Mouse (Mus musculus): ENCODE results near the gene Capn7. TPM values are rescaled to one million over a fixed set of nuclear protein-coding genes. Genes with fewer than 3 reads are reported as not detected.

Gene Capn7
- total and polyA plus RNA-seq, 3 experiments = 23.2 to 83.7 (median 30.0) TPM

DNA sequence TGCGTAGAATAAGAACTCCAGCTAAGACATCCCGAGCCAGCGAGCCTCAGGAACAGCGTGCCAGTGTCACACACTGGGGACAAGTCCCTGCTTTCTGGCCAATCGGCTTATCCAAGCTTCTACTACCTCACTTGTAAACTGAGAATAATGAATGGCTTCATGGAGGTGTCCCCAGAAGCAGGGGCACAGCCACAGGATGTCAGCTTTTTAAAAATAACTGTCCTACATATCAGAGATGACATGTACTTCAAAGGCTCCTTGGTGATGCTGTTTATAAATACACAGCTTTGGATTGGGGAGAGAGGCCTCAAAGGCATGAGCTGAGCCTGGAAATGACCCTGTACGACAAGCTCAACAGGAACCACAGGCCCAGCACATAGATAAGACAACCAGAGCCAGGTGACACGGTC is 78.5 kb downstream of the Capn7 start:
- no peaks in the 10 kb centered on the region for H3K9me3 ChIP-seq (replicated peaks; ENCODE audit: insufficient read depth, low read length)
- H3K9ac ChIP-seq (ENCODE audit: control insufficient read depth, low read depth, low read length, poor library complexity, severe bottlenecking) = no peak overlapping the region
- TF ChIP-seq POLR2AphosphoS2 (IDR thresholded peaks at IDR 0.05; ENCODE audit: low read length) (no peak), RCOR1 (IDR thresholded peaks at IDR 0.05; ENCODE audit: low read depth, low read length) (no peak)
- H3K79me2 ChIP-seq (ENCODE audit: control insufficient read depth, insufficient read depth, low read length, poor library complexity) = no peaks in the 10 kb centered on the region
- no peak overlapping the region for H3K27ac ChIP-seq (ENCODE audit: control insufficient read depth, low read depth, low read length)
- no peak for DNase-seq (ENCODE audit: low read depth, low spot score)
- no peaks in the 10 kb centered on the region; a peak in 1 of 4 replicates for H3K4me1 ChIP-seq (ENCODE audit: control insufficient read depth in 1 of 2, insufficient read depth in 2 of 2, low read length in 2 of 2)
- H3K36me3 ChIP-seq (ENCODE audit: control insufficient read depth in 1 of 2, insufficient read depth in 2 of 2, low read length in 2 of 2) = no peaks in the 10 kb centered on the region
- H3K4me3 ChIP-seq (ENCODE audit: control insufficient read depth in 1 of 2, insufficient read depth in 1 of 2, low read depth in 2 of 2, low read length in 2 of 2) = no peak overlapping the region
- H3K27me3 ChIP-seq (ENCODE audit: control insufficient read depth in 1 of 2, insufficient read depth in 2 of 2, low read length in 2 of 2) = no peaks in the 10 kb centered on the region

DNA sequence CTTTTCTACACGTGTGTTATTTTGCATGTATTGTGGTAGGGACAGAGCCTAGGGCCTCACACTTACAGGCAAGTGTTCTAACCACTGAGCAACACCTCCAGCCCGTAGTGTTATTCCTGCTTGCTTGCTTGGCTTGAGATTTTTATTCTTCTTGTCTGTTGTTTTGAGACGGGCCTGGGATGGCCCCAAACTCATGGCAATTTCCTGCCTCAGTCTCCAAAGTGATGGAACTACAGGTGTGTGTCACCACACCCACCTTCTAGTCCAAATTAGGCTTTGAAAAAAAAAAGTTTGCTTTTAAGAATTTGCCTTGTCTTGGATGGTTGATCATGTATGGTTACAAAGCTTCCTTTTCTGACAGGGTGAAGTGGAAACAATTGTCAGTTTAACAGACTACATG is 80.0 kb downstream of the Capn7 start:
- DNase-seq (ENCODE audit: low read depth, low spot score) = no peak
- Histone ChIP-seq H3K36me3 (ENCODE audit: control insufficient read depth in 1 of 2, insufficient read depth in 2 of 2, low read length in 2 of 2) (no peaks in the 10 kb centered on the region), H3K4me1 (ENCODE audit: control insufficient read depth in 1 of 2, insufficient read depth in 2 of 2, low read length in 2 of 2) (no peaks in the 10 kb centered on the region; a peak in 1 of 4 replicates), H3K4me3 (ENCODE audit: control insufficient read depth in 1 of 2, insufficient read depth in 1 of 2, low read depth in 2 of 2, low read length in 2 of 2) (no peak overlapping the region), H3K9me3 (replicated peaks; ENCODE audit: insufficient read depth, low read length) (no peaks in the 10 kb centered on the region), H3K27ac (ENCODE audit: control insufficient read depth, low read depth, low read length) (no peak overlapping the region), H3K9ac (ENCODE audit: control insufficient read depth, low read depth, low read length, poor library complexity, severe bottlenecking) (no peak overlapping the region), H3K27me3 (ENCODE audit: control insufficient read depth in 1 of 2, insufficient read depth in 2 of 2, low read length in 2 of 2) (no peaks in the 10 kb centered on the region), H3K79me2 (ENCODE audit: control insufficient read depth, insufficient read depth, low read length, poor library complexity) (no peaks in the 10 kb centered on the region)
- no peak for TF ChIP-seq CHD1 (IDR thresholded peaks at IDR 0.05; ENCODE audit: low read depth, low read length)
- no peak for TF ChIP-seq TBP (IDR thresholded peaks at IDR 0.05; ENCODE audit: low read depth, low read length)

DNA sequence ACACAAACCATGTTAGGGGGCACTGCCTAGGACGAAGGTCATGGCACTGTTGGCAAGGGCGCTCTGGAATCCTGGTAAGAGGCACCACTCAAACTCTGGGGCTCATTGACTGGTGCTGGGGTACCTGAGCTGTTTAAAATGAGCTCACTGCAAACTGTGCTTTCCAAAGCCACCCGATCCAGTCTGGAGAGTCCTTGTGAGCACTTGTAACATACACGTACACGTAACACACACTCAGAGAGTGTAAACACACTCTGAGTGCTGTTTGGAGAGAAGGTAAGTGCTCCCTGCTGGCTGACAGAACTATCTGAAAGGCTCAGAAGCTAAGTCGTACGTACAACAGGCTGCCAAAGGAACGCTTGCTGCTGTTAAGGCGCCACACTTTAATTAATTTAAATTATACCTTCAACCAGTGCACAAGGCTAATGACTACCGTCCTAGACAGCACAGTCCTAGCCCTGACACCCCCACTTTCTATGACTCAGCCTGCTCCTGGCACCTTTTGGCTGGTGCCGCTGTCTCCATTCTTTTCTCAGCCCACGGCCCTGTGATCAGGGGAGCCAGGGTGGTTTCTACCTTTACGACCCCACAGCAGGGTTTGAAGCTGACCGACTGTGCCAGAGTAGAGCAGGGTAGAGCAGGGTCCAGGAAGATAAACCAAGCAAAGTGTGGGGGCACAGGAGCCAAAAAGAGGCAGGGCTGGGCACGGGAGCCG is 80.6 kb downstream of the Capn7 start:
- Histone ChIP-seq H3K79me2 (ENCODE audit: control insufficient read depth, insufficient read depth, low read length, poor library complexity) (no peaks in the 10 kb centered on the region), H3K9ac (ENCODE audit: control insufficient read depth, low read depth, low read length, poor library complexity, severe bottlenecking) (no peak overlapping the region), H3K27me3 (ENCODE audit: control insufficient read depth in 1 of 2, insufficient read depth in 2 of 2, low read length in 2 of 2) (no peaks in the 10 kb centered on the region), H3K9me3 (replicated peaks; ENCODE audit: insufficient read depth, low read length) (no peaks in the 10 kb centered on the region), H3K4me1 (ENCODE audit: control insufficient read depth in 1 of 2, insufficient read depth in 2 of 2, low read length in 2 of 2) (no peaks in the 10 kb centered on the region; a peak in 1 of 4 replicates), H3K4me3 (ENCODE audit: control insufficient read depth in 1 of 2, insufficient read depth in 1 of 2, low read depth in 2 of 2, low read length in 2 of 2) (no peak overlapping the region), H3K36me3 (ENCODE audit: control insufficient read depth in 1 of 2, insufficient read depth in 2 of 2, low read length in 2 of 2) (no peaks in the 10 kb centered on the region), H3K27ac (ENCODE audit: control insufficient read depth, low read depth, low read length) (no peak overlapping the region)
- TF ChIP-seq TBP (IDR thresholded peaks at IDR 0.05; ENCODE audit: low read depth, low read length) = no peak
- no peak for TF ChIP-seq ZNF384 (IDR thresholded peaks at IDR 0.05; ENCODE audit: low read depth, low read length)
- TF ChIP-seq CHD2 (IDR thresholded peaks at IDR 0.05; ENCODE audit: low read length) = no peak
- TF ChIP-seq ELF1 (IDR thresholded peaks at IDR 0.05; ENCODE audit: low read depth, low read length) = no peak
- no peak for TF ChIP-seq USF2 (IDR thresholded peaks at IDR 0.05; ENCODE audit: borderline replicate concordance in 1 of 2, insufficient read depth in 1 of 2, low read depth in 1 of 2, low read length in 2 of 2)
- no peak for TF ChIP-seq MXI1 (IDR thresholded peaks at IDR 0.05; ENCODE audit: low read depth, low read length)
- TF ChIP-seq GATA1 (IDR thresholded peaks at IDR 0.05; ENCODE audit: low read depth, low read length) = no peak
- no peak for TF ChIP-seq CHD1 (IDR thresholded peaks at IDR 0.05; ENCODE audit: low read depth, low read length)
- no peak for TF ChIP-seq SMC3 (IDR thresholded peaks at IDR 0.05; ENCODE audit: low read depth, low read length)
- TF ChIP-seq BHLHE40 (IDR thresholded peaks at IDR 0.05; ENCODE audit: borderline replicate concordance, low read depth, low read length) = no peak
- TF ChIP-seq USF1 (IDR thresholded peaks at IDR 0.05; ENCODE audit: low read depth, low read length) = no peak
- no peak for TF ChIP-seq MYC (IDR thresholded peaks at IDR 0.05; ENCODE audit: low read depth, low read length)
- no peak for TF ChIP-seq KAT2A (conservative IDR thresholded peaks at IDR 0.05; ENCODE audit: low read depth, low read length)
- TF ChIP-seq POLR2AphosphoS2 (IDR thresholded peaks at IDR 0.05; ENCODE audit: low read length) = no peak
- TF ChIP-seq GABPA (IDR thresholded peaks at IDR 0.05; ENCODE audit: low read depth, low read length) = no peak
- TF ChIP-seq ETS1 (IDR thresholded peaks at IDR 0.05; ENCODE audit: low read depth, low read length) = no peak
- DNase-seq (ENCODE audit: low read depth, low spot score) = no peak

All from MEL (cell line).